Mouse (Mus musculus): ENCODE results near the gene Gm49339. TPM values are rescaled to one million over a fixed set of nuclear protein-coding genes. Genes with fewer than 3 reads are reported as not detected.

Gene Gm49339
- polyA plus RNA-seq, 2 experiments: 1.1 to 1.8 TPM

DNA sequence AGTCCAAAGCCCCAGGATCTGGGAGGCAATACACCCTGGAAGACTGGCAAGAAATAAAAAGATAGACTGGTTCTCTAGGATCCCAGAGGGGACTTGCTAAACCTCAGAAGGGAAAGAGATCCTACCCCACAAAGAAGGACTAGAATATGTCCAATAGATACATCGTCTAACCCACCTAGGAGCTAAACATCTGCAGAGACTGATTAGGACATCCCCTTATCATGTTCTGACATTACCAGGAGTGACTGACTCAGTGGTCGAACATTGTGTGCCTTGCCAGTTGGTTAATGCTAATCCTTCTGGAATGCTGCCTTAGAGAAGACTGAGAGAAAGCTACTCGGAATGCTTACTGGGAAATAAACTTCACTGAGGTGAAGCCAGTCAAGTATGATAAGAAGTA is 49.1 kb downstream of the Gm49339 start:
- no peak for DNase-seq (ENCODE audit: low read depth in 3 of 3, low spot score in 3 of 3)
- no peak overlapping the region for H3K4me3 ChIP-seq (ENCODE audit: insufficient read depth in 1 of 2, low read depth in 2 of 2, low read length in 2 of 2)

DNA sequence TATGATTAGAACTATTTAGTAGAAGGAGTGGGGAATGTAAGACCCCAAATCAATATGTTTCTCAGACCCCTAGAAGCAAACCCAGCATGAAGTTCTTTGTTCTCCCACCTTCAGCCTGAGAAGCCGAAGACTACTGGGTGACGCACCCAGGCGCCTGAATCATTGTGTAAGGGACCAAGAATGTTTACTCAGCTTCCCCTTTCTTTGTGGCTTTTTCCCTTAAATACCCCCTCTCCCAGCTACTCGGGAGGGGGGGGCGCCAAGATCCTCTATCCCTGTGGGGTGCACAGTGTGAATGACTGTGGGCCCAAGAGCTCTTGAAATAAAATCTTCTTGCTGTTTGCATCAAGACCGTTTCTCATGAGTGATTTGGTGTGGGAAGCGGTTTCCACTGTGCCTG is 50.4 kb downstream of the Gm49339 start:
- Histone ChIP-seq H3K9me3 (ENCODE audit: control insufficient read depth, low read length) (no peaks in the 10 kb centered on the region), H3K4me3 (ENCODE audit: insufficient read depth in 1 of 2, low read depth in 2 of 2, low read length in 2 of 2) (no peak overlapping the region), H3K9ac (replicated peaks) (no peak overlapping the region), H3K27me3 (ENCODE audit: control insufficient read depth, insufficient read depth, low read length) (no peaks in the 10 kb centered on the region), H3K36me3 (replicated peaks; ENCODE audit: control insufficient read depth, insufficient read depth, low read depth) (no peaks in the 10 kb centered on the region), H3K4me1 (replicated peaks; ENCODE audit: control insufficient read depth in 2 of 2, insufficient read depth in 2 of 2, low read length in 1 of 2) (peaks cover 0 to 7% of the 10 kb centered on the region in 2 experiments; a peak in 2 of 4 replicates), H3K4me2 (ENCODE audit: low read depth) (no peak overlapping the region), H3K27ac (no peak overlapping the region)
- TF ChIP-seq CTCF (IDR thresholded peaks at IDR 0.05; ENCODE audit: low read depth) (no peak), EP300 (IDR thresholded peaks at IDR 0.05; ENCODE audit: low read depth) (no peak)
- no peak for DNase-seq (ENCODE audit: low read depth in 3 of 3, low spot score in 3 of 3)
- WGBS (ENCODE audit: insufficient replicate concordance): 63% methylated on average over 7 of the region's 7 CpGs
- no peak for ATAC-seq (ENCODE audit: insufficient read depth)

More for the DNA sequence above, 49.1 kb downstream of the Gm49339 start:
- Histone ChIP-seq H3K9me3 (ENCODE audit: control insufficient read depth, low read length) (no peaks in the 10 kb centered on the region), H3K27me3 (ENCODE audit: control insufficient read depth, insufficient read depth, low read length) (no peaks in the 10 kb centered on the region), H3K4me1 (replicated peaks; ENCODE audit: control insufficient read depth in 2 of 2, insufficient read depth in 2 of 2, low read length in 1 of 2) (peaks cover 0 to 7% of the 10 kb centered on the region in 2 experiments; a peak in 2 of 4 replicates), H3K36me3 (replicated peaks; ENCODE audit: control insufficient read depth, insufficient read depth, low read depth) (no peaks in the 10 kb centered on the region), H3K9ac (replicated peaks) (no peak overlapping the region), H3K27ac (no peak overlapping the region), H3K4me2 (ENCODE audit: low read depth) (no peak overlapping the region)
- no peak for ATAC-seq (ENCODE audit: insufficient read depth)
- 18% methylated on average over 3 of the region's 3 CpGs for WGBS (ENCODE audit: insufficient replicate concordance)
- TF ChIP-seq EP300 (IDR thresholded peaks at IDR 0.05; ENCODE audit: low read depth) (no peak), CTCF (IDR thresholded peaks at IDR 0.05; ENCODE audit: low read depth) (no peak)

Other genes starting within 250 kb of the Gm49339 start
- 0.70 and 1.1 TPM in 2 replicates for gene Lilr4b, start within 50 bp of the Gm49339 start, polyA plus RNA-seq (2012; rRNA removed)
- 0.75 and 1.8 TPM in 2 replicates for gene Lilr4b, start within 50 bp of the Gm49339 start, polyA plus RNA-seq (2014; fragmentation: Nextera tagmentation; extraction: Ambion mirVana)
- gene Lilrb4a, start 10.3 kb downstream of the Gm49339 start, polyA plus RNA-seq (2012; rRNA removed): 1.7 and 2.7 TPM in 2 replicates
- 0.78 and 5.0 TPM in 2 replicates for gene Lilrb4a, start 10.3 kb downstream of the Gm49339 start, polyA plus RNA-seq (2014; fragmentation: Nextera tagmentation; extraction: Ambion mirVana)
- gene Fam162b, start 109.9 kb downstream of the Gm49339 start, polyA plus RNA-seq (2012; rRNA removed): 0.12 TPM in 1 of 2 replicates, not detected in the other
- not detected in 2 replicates for gene Fam162b, start 109.9 kb downstream of the Gm49339 start, polyA plus RNA-seq (2014; fragmentation: Nextera tagmentation; extraction: Ambion mirVana)
- gene Gprc6a, start 150.8 kb downstream of the Gm49339 start, polyA plus RNA-seq (2012; rRNA removed): not detected in 2 replicates
- not detected in 2 replicates for gene Gprc6a, start 150.8 kb downstream of the Gm49339 start, polyA plus RNA-seq (2014; fragmentation: Nextera tagmentation; extraction: Ambion mirVana)
- 0.01 and 0.02 TPM in 2 replicates for gene Rfx6, start 197.1 kb downstream of the Gm49339 start, polyA plus RNA-seq (2012; rRNA removed)
- not detected in 2 replicates for gene Rfx6, start 197.1 kb downstream of the Gm49339 start, polyA plus RNA-seq (2014; fragmentation: Nextera tagmentation; extraction: Ambion mirVana)